Mouse (Mus musculus) C2C12 (cell line): ENCODE results near the gene Fam151a.

Experiments used
- CTCF ChIP-seq: IDR thresholded peaks from one replicate; pipeline ENCODE4 v1.5.1; 2011; ENCODE audit not compliant: control insufficient read depth, insufficient read depth, insufficient read length
- FOSL1 ChIP-seq: IDR thresholded peaks from one replicate; pipeline ENCODE4 v1.8.0; 2011; ENCODE audit warnings: mild to moderate bottlenecking, low read length; ENCODE audit not compliant: poor library complexity, insufficient read depth, severe bottlenecking
- MYOD1 ChIP-seq: IDR thresholded peaks from one replicate; pipeline ENCODE4 v1.6.1; 2011; ENCODE audit warnings: low read depth; ENCODE audit not compliant: control insufficient read depth, insufficient read length
- MYOG ChIP-seq: IDR thresholded peaks from one replicate; pipeline ENCODE4 v1.6.1; 2011; ENCODE audit not compliant: control insufficient read depth, insufficient read length; ENCODE audit errors: extremely low read depth

GRCm38 (mm10) chr4:106795289-106795688 lies 61.6 kb downstream of the Fam151a start:
- TF ChIP-seq CTCF (no peak), MYOD1 (no peak), FOSL1 (no peak), MYOG (no peak)
